Mouse (Mus musculus) spleen, adult 2 months (tissue): Measurements from ENCODE around the gene Btbd35f24. TPM values are rescaled to one million over a fixed set of nuclear protein-coding genes. Genes with fewer than 3 reads are reported as not detected.
"Not testable (repeated sequence)": the region's sequence is repeated elsewhere in the genome, so short reads cannot be mapped to it uniquely, and the experiment has no call there.

Experiments
- DNase-seq, 2 experiments: peaks; one replicate each; pipeline versions ENCODE4 v3.0.0 to v3.0.0-alpha.2; 2012 to 2021; ENCODE audit warnings: low spot score in 2 of 2, low read depth in 1 of 2
- H3K27ac ChIP-seq: fragments of 200-500 bp; 2 replicates; pipeline ENCODE4 v1.5.1; 2012; ENCODE audit warnings: low read length, inconsistent platforms; ENCODE audit not compliant: insufficient read depth
- H3K27me3 ChIP-seq: fragments of 200-500 bp; 2 replicates; pipeline ENCODE4 v1.6.1; 2012; ENCODE audit warnings: mild to moderate bottlenecking, moderate library complexity, low read length, inconsistent platforms; ENCODE audit not compliant: control insufficient read depth, insufficient read depth
- H3K36me3 ChIP-seq: fragments of 200-500 bp; 2 replicates; pipeline ENCODE4 v1.6.1; 2012; ENCODE audit warnings: mild to moderate bottlenecking, low read length, inconsistent platforms; ENCODE audit not compliant: control insufficient read depth, insufficient read depth
- H3K4me1 ChIP-seq: fragments of 200-500 bp; 2 replicates; pipeline ENCODE4 v1.6.1; 2011; ENCODE audit warnings: inconsistent platforms; ENCODE audit not compliant: control insufficient read depth, insufficient read depth, insufficient read length
- H3K4me3 ChIP-seq: fragments of 200-500 bp; 2 replicates; pipeline ENCODE4 v1.5.1; 2011; ENCODE audit warnings: mild to moderate bottlenecking, inconsistent platforms; ENCODE audit not compliant: insufficient read depth, insufficient read length; ENCODE audit errors: extremely low read depth
- WGBS: fragments of 180-500 bp; shearing (Covaris S2); methylation state at CpG from one replicate; pipeline ENCODE4 v1.1.7; 2018; 5-methylcytosine and 5-hydroxymethylcytosine counted together
- polyA plus RNA-seq: library from polyadenylated mRNA; depleted of rRNA; stranded (reverse); fragments of >200 nt; gene quantifications from 2 replicates; pipeline ENCODE4 v1.2.3, GENCODE M21; 2012; rRNA removed

Btbd35f24 gene
- polyA plus RNA-seq: not detected in 2 replicates

DNA sequence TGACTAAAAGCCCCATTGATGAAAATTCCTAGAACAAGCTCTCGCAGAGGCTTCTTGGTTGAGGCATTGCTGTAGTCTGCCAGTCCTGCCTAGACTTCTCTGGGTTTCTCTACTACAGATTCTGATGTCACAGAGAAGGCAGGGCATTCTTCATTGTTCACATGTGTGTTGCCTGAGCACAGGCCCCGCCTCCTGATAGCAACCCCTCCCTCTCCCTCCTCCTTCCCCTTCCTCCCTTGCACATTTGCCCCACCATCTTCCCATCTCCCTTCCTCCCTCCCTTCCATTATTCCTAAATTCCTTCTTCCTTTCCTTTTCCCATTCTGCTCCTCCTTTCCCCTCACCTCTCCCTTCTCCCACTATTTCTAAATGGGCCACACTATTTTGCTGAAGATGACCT lies at the start of gene Btbd35f24:
TSS of gene Btbd35f24 (minus strand) at position 101 of the 400 bp plus-strand sequence.
- not testable (repeated sequence) for H3K27me3 ChIP-seq, H3K4me1 ChIP-seq, H3K4me3 ChIP-seq, DNase-seq, H3K36me3 ChIP-seq, H3K27ac ChIP-seq
- WGBS: 60% methylated on average over 1 of the region's 2 CpGs

Other genes with a start within 250 kb of the Btbd35f24 start
- gene Btbd35f23, start 119.0 kb downstream of the Btbd35f24 start, polyA plus RNA-seq: not detected in 2 replicates
- gene Btbd35f11, start 247.9 kb upstream of the Btbd35f24 start, polyA plus RNA-seq: not detected in 2 replicates